Mouse (Mus musculus) lung, adult 2 months (tissue): ENCODE results near the gene Lrig2.
"Not testable (repeated sequence)": the region's sequence is repeated elsewhere in the genome, so short reads cannot be mapped to it uniquely, and the experiment has no call there.

Experiments used
- CTCF ChIP-seq: fragments of 200-500 bp; IDR thresholded peaks from 2 replicates; pipeline ENCODE4 v1.5.1; 2011; ENCODE audit warnings: mild to moderate bottlenecking, low read length, control low read depth; ENCODE audit not compliant: insufficient read depth
- POLR2A ChIP-seq: fragments of 200-500 bp; IDR thresholded peaks from 2 replicates; pipeline ENCODE4 v1.6.1; 2011; ENCODE audit warnings: low read depth, mild to moderate bottlenecking, control low read depth, low read length, borderline replicate concordance; ENCODE audit errors: extremely low read depth

DNA sequence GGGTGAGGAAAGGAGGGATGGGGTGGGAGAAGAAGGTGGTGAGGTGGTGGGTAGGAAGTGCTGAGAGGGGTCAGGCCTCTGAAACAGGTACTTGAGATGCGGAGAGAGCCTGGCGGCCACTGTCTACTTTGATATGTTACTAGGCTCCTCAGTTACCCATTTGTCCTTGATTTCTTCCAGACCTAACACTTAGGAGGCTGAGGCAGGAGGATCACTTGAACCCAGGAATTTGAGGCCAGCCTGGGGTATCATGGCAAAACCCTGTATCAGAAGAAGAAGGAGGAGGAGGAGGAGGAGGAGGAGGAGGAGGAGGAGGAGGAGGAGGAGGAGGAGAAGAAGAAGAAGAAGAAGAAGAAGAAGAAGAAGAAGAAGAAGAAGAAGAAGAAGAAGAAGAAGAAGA is 84.4 kb downstream of the Lrig2 start:
- not testable (repeated sequence) for TF ChIP-seq CTCF, POLR2A
